Mouse (Mus musculus): ENCODE measurements around the gene Pmepa1. TPM values are rescaled to one million over a fixed set of nuclear protein-coding genes. Genes with fewer than 3 reads are reported as not detected.
A peak's percentile ranks its signal among the peaks of the same experiment; 100 is the strongest.

Pmepa1 gene
- polyA plus RNA-seq, 1 experiment from 2014 or later = 5.6 TPM

DNA sequence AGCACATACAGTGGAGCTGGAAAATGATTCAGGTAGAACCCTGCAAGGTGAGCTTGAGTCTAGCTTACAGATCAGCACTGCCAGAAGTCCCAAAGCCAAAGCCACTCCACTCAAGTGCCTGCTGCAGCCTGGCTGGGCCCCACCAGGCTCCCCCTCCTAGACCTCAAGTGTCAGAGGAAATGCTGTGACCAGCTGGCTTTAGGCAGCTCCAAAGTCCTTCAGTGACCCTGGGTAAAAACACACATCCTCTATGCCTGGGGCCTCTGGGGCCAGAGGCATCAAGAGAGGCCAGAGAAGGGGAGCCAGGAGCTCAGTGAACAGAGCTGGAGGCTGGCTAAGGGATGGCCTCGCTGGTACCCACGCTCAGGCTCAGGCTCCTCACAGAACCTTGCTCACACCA, 25.9 kb downstream of the Pmepa1 start:
- 0 out of 2 replicates have a peak overlapping the region, but pooled peaks have one; percentile 11 for H3K9ac ChIP-seq (replicated peaks; ENCODE audit: low read depth, low read length)
- no peaks in the 10 kb centered on the region for H3K9me3 ChIP-seq (ENCODE audit: control insufficient read depth, low read length)
- H3K4me3 ChIP-seq (ENCODE audit: low read depth, low read length) = no peak overlapping the region
- no peak overlapping the region; the same call in 1 of the 2 replicates for H3K27ac ChIP-seq (ENCODE audit: low read depth, low read length)
- no peak for ATAC-seq (ENCODE audit: low read depth)
- no peak overlapping the region for H3K4me2 ChIP-seq (ENCODE audit: low read depth, low read length)
- no peaks in the 10 kb centered on the region for H3K36me3 ChIP-seq (ENCODE audit: control insufficient read depth, insufficient read depth, low read length)
- 36% methylated on average over 2 of the region's 2 CpGs for WGBS
- H3K4me1 ChIP-seq (ENCODE audit: control insufficient read depth, insufficient read depth, low read length) = peaks cover 57% of the 10 kb centered on the region
- H3K27me3 ChIP-seq (ENCODE audit: control insufficient read depth, insufficient read depth, low read length) = no peaks in the 10 kb centered on the region

DNA sequence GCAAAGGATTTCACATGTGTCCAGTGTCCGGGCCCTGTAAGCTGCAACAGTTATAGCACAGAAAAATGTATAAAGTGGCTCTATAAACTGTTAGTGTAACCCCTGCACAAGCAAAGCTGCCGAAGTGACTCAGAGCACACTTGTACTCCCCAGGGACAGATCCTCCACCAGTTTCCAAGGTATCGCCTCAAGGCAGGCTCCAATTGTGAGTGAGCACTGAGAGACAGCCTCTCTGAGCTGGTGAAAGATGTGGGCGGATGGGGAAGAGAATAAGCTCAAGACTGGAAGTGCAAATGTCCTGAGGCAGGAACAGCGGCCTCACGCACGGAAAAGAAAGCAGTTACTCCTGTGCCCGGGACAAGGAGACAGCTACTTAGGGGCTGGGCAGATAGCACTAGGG, 26.4 kb downstream of the Pmepa1 start:
- no peak overlapping the region; the same call in 1 of the 2 replicates for H3K27ac ChIP-seq (ENCODE audit: low read depth, low read length)
- ATAC-seq (ENCODE audit: low read depth) = no peak

DNA sequence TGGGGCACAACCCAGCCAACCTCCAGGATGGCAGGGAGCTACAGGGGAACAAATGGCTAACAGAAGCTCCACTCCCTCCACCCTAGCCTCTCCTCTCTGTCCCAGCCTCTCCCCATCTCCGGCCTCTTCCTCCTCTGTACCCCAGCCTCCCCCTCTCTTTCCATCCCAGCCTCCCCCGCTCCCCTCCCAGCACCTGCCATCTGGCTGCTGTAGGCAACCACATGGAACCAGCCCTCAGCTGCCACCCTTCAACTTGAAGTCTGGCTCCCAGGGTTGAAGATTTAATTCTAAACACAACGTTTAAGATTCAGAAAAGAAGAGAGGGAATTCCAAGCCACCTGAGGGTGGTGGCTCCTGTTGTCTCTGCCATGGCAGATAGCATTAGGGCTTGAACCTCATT, 26.9 kb downstream of the Pmepa1 start:
- H3K36me3 ChIP-seq (ENCODE audit: control insufficient read depth, insufficient read depth, low read length) = no peaks in the 10 kb centered on the region
- H3K9me3 ChIP-seq (ENCODE audit: control insufficient read depth, low read length) = no peaks in the 10 kb centered on the region
- no peak overlapping the region for H3K4me2 ChIP-seq (ENCODE audit: low read depth, low read length)
- H3K27ac ChIP-seq (ENCODE audit: low read depth, low read length) = no peak overlapping the region
- no peak overlapping the region for H3K9ac ChIP-seq (replicated peaks; ENCODE audit: low read depth, low read length)
- H3K4me1 ChIP-seq (ENCODE audit: control insufficient read depth, insufficient read depth, low read length) = peaks cover 47% of the 10 kb centered on the region
- no peak overlapping the region for H3K4me3 ChIP-seq (ENCODE audit: low read depth, low read length)
- H3K27me3 ChIP-seq (ENCODE audit: control insufficient read depth, insufficient read depth, low read length) = no peaks in the 10 kb centered on the region
- no peak for ATAC-seq (ENCODE audit: low read depth)
- 37% methylated on average over 3 of the region's 3 CpGs for WGBS

More for the DNA sequence above, 26.4 kb downstream of the Pmepa1 start:
- Histone ChIP-seq H3K4me1 (ENCODE audit: control insufficient read depth, insufficient read depth, low read length) (peaks cover 53% of the 10 kb centered on the region), H3K9me3 (ENCODE audit: control insufficient read depth, low read length) (no peaks in the 10 kb centered on the region), H3K27me3 (ENCODE audit: control insufficient read depth, insufficient read depth, low read length) (no peaks in the 10 kb centered on the region), H3K4me3 (ENCODE audit: low read depth, low read length) (no peak overlapping the region), H3K9ac (replicated peaks; ENCODE audit: low read depth, low read length) (no peak overlapping the region), H3K36me3 (ENCODE audit: control insufficient read depth, insufficient read depth, low read length) (no peaks in the 10 kb centered on the region), H3K4me2 (ENCODE audit: low read depth, low read length) (no peak overlapping the region)
- WGBS = 64% methylated on average over 8 of the region's 8 CpGs

DNA sequence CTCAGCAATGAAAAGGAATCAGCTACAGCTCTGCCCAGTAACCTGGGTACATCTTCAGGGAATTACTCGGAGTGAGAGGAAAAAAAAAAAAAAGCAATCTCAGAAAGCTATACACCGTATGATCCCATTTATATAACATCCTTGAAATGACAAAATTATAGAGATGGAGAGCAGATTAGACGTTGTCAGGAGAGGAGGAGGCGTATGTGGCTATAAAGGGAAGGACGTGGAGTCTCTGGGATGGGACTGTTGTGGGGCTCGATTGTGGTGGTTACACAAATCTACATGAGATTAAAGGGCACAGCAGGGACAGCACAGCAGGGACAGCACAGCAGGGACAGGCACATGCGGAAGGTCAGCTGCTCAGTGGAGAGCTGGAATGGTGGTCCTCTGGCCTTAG, 27.5 kb downstream of the Pmepa1 start:
- ATAC-seq (ENCODE audit: low read depth) = no peak
- H3K27me3 ChIP-seq (ENCODE audit: control insufficient read depth, insufficient read depth, low read length) = no peaks in the 10 kb centered on the region
- H3K36me3 ChIP-seq (ENCODE audit: control insufficient read depth, insufficient read depth, low read length) = no peaks in the 10 kb centered on the region
- no peak overlapping the region for H3K4me3 ChIP-seq (ENCODE audit: low read depth, low read length)
- no peaks in the 10 kb centered on the region for H3K9me3 ChIP-seq (ENCODE audit: control insufficient read depth, low read length)
- H3K4me1 ChIP-seq (ENCODE audit: control insufficient read depth, insufficient read depth, low read length) = peaks cover 42% of the 10 kb centered on the region
- H3K27ac ChIP-seq (ENCODE audit: low read depth, low read length) = no peak overlapping the region
- no peak overlapping the region for H3K9ac ChIP-seq (replicated peaks; ENCODE audit: low read depth, low read length)
- no peak overlapping the region for H3K4me2 ChIP-seq (ENCODE audit: low read depth, low read length)
- 66% methylated on average over 7 of the region's 7 CpGs for WGBS

DNA sequence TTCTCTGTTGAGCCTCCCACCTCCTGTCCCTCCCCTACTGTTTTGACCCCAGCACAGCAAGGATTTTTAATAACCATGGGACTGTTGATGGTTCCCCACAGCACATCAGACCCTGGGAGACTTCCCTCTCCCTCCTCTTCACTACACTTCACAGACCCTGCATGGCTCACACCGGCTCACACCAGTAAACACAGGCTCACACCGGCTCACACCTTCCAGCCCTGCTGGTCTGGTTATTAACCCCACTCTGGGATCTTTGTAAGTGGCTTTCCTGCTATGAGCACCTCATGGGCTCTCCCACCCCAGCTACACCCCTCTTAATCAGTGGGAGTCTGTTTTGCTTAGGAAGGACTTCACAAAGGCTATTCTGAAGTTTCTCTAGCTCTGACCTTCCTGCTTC, 28.4 kb downstream of the Pmepa1 start:
- H3K4me2 ChIP-seq (ENCODE audit: low read depth, low read length) = no peak overlapping the region
- no peak overlapping the region for H3K9ac ChIP-seq (replicated peaks; ENCODE audit: low read depth, low read length)
- no peaks in the 10 kb centered on the region for H3K36me3 ChIP-seq (ENCODE audit: control insufficient read depth, insufficient read depth, low read length)
- H3K4me3 ChIP-seq (ENCODE audit: low read depth, low read length) = no peak overlapping the region
- ATAC-seq (ENCODE audit: low read depth) = no peak
- H3K9me3 ChIP-seq (ENCODE audit: control insufficient read depth, low read length) = no peaks in the 10 kb centered on the region
- H3K4me1 ChIP-seq (ENCODE audit: control insufficient read depth, insufficient read depth, low read length) = peaks cover 42% of the 10 kb centered on the region
- H3K27ac ChIP-seq (ENCODE audit: low read depth, low read length) = no peak overlapping the region
- no peaks in the 10 kb centered on the region for H3K27me3 ChIP-seq (ENCODE audit: control insufficient read depth, insufficient read depth, low read length)
- 52% methylated on average over 2 of the region's 2 CpGs for WGBS

DNA sequence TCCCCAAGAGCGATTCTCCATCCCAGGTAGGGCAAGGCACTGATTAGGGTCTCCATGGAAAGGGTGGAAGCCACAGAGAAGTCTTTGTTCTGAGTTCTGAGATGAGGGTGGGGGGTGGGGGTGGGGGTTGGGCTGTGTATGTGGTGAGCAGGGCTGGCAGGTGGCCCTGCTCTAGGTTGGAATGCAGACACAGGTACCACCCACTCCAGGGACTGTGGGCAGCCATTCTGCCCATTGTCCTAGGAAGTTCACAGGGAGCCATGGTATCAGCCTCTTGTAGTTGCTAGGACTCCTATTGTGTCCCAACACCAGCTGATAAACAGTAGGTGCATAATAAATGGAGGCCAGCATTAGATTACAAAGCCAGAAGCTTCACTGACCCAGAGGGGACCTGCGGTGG, 29.1 kb downstream of the Pmepa1 start:
- ATAC-seq (ENCODE audit: low read depth) = no peak
- H3K4me1 ChIP-seq (ENCODE audit: control insufficient read depth, insufficient read depth, low read length) = peaks cover 41% of the 10 kb centered on the region
- no peaks in the 10 kb centered on the region for H3K36me3 ChIP-seq (ENCODE audit: control insufficient read depth, insufficient read depth, low read length)
- H3K4me2 ChIP-seq (ENCODE audit: low read depth, low read length) = no peak overlapping the region
- no peaks in the 10 kb centered on the region for H3K9me3 ChIP-seq (ENCODE audit: control insufficient read depth, low read length)
- H3K27me3 ChIP-seq (ENCODE audit: control insufficient read depth, insufficient read depth, low read length) = no peaks in the 10 kb centered on the region
- WGBS = 23% methylated on average over 2 of the region's 2 CpGs
- H3K27ac ChIP-seq (ENCODE audit: low read depth, low read length) = no peak overlapping the region
- H3K9ac ChIP-seq (replicated peaks; ENCODE audit: low read depth, low read length) = no peak overlapping the region
- no peak overlapping the region for H3K4me3 ChIP-seq (ENCODE audit: low read depth, low read length)

DNA sequence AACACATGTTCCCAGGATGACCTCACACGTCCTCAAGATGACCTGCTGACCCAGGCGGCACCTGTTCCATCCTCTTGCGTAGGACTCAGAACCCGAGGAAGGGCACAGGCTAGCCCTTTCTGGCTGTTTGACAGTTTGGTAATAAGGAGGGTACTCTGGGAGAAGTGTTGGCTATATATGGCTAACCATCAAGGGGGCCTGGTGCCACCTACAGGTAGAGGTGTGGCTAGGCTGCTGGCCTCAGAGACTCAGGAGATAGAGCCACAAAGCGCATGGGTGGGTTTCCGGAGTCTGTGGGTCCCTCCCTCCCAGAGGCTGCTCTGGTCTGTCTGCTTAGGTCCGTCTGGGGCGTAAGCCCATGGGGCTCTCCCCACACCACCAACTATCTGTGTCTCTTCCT, 29.6 kb downstream of the Pmepa1 start:
- Histone ChIP-seq H3K36me3 (ENCODE audit: control insufficient read depth, insufficient read depth, low read length) (no peaks in the 10 kb centered on the region), H3K4me3 (ENCODE audit: low read depth, low read length) (no peak overlapping the region), H3K4me2 (ENCODE audit: low read depth, low read length) (no peak overlapping the region), H3K27me3 (ENCODE audit: control insufficient read depth, insufficient read depth, low read length) (no peaks in the 10 kb centered on the region), H3K4me1 (ENCODE audit: control insufficient read depth, insufficient read depth, low read length) (peaks cover 36% of the 10 kb centered on the region), H3K9me3 (ENCODE audit: control insufficient read depth, low read length) (no peaks in the 10 kb centered on the region), H3K27ac (ENCODE audit: low read depth, low read length) (no peak overlapping the region), H3K9ac (replicated peaks; ENCODE audit: low read depth, low read length) (no peak overlapping the region)
- WGBS = 84% methylated on average over 8 of the region's 8 CpGs
- ATAC-seq (ENCODE audit: low read depth) = no peak

DNA sequence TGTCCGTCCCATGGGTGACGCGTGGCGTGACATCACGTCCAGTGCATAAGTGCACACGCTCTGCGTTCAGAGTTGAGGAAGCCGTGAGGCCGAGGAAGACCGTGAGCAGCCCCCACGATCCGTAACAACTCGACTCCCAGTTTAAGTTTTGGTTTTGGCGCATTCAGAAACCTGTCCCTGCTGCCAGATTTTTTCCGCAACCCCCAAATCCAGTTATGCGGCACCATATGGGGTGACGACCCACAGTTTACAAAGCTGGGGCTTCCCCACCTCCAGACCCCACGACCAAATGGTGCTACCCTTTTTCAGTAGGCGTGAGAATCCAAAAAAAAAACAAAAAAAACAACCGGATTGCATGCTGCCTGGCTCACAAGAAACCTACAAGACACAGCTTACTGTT, 31.1 kb downstream of the Pmepa1 start:
- Histone ChIP-seq H3K9ac (replicated peaks; ENCODE audit: low read depth, low read length) (no peak overlapping the region), H3K36me3 (ENCODE audit: control insufficient read depth, insufficient read depth, low read length) (no peaks in the 10 kb centered on the region), H3K27me3 (ENCODE audit: control insufficient read depth, insufficient read depth, low read length) (no peaks in the 10 kb centered on the region), H3K9me3 (ENCODE audit: control insufficient read depth, low read length) (no peaks in the 10 kb centered on the region), H3K4me3 (ENCODE audit: low read depth, low read length) (no peak overlapping the region), H3K27ac (ENCODE audit: low read depth, low read length) (no peak overlapping the region), H3K4me2 (ENCODE audit: low read depth, low read length) (no peak overlapping the region), H3K4me1 (ENCODE audit: control insufficient read depth, insufficient read depth, low read length) (peaks cover 34% of the 10 kb centered on the region)
- WGBS = 85% methylated on average over 20 of the region's 20 CpGs
- ATAC-seq (ENCODE audit: low read depth) = no peak

DNA sequence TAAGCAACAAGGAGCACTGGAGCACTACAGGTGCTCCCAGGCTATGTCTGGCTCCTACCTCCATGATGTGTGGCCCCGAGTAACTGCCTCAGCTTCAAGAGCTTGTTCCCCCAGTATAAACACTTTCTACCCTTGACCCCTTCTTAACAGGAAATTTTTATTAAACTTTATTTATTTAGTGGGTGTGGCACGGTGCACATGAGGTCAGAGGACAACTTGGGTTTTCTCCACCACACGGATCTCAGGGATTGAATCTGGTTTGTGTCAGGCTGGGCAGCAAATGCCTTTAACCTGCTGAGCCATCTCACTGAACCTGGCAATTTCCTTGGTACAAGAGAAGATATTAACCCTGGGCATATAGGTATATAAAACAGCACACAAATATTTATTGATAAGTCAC, 32.2 kb downstream of the Pmepa1 start:
- H3K9ac ChIP-seq (replicated peaks; ENCODE audit: low read depth, low read length) = no peak overlapping the region
- no peaks in the 10 kb centered on the region for H3K9me3 ChIP-seq (ENCODE audit: control insufficient read depth, low read length)
- H3K36me3 ChIP-seq (ENCODE audit: control insufficient read depth, insufficient read depth, low read length) = no peaks in the 10 kb centered on the region
- H3K4me2 ChIP-seq (ENCODE audit: low read depth, low read length) = no peak overlapping the region
- peaks cover 31% of the 10 kb centered on the region for H3K4me1 ChIP-seq (ENCODE audit: control insufficient read depth, insufficient read depth, low read length)
- WGBS = 80% methylated on average over 3 of the region's 3 CpGs
- ATAC-seq (ENCODE audit: low read depth) = no peak
- no peaks in the 10 kb centered on the region for H3K27me3 ChIP-seq (ENCODE audit: control insufficient read depth, insufficient read depth, low read length)
- H3K4me3 ChIP-seq (ENCODE audit: low read depth, low read length) = no peak overlapping the region
- no peak overlapping the region for H3K27ac ChIP-seq (ENCODE audit: low read depth, low read length)

DNA sequence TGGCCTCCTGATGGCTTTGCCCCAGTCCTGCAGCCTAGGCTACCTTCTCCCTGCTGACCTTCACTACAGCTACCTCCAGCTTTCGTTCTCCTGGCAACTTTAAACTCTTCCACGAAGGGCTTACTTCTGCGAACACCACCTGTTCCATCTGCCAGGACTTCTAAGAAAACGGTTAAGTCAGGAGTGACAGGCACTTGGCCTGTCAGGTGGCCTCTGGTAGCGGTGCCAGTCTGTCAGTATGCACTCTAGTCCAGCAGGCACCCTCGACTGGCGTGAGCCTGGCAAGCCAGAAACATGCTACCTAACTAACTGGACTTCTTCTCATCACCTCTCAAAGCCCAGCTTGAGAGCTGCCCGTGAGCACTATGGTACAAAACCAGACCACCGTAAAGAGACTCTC, 32.7 kb downstream of the Pmepa1 start:
- H3K4me1 ChIP-seq (ENCODE audit: control insufficient read depth, insufficient read depth, low read length) = peaks cover 35% of the 10 kb centered on the region
- H3K36me3 ChIP-seq (ENCODE audit: control insufficient read depth, insufficient read depth, low read length) = no peaks in the 10 kb centered on the region
- WGBS = 67% methylated on average over 9 of the region's 9 CpGs
- no peak overlapping the region for H3K9ac ChIP-seq (replicated peaks; ENCODE audit: low read depth, low read length)
- H3K4me3 ChIP-seq (ENCODE audit: low read depth, low read length) = no peak overlapping the region
- H3K9me3 ChIP-seq (ENCODE audit: control insufficient read depth, low read length) = no peaks in the 10 kb centered on the region
- no peaks in the 10 kb centered on the region for H3K27me3 ChIP-seq (ENCODE audit: control insufficient read depth, insufficient read depth, low read length)
- no peak overlapping the region for H3K27ac ChIP-seq (ENCODE audit: low read depth, low read length)
- no peak for ATAC-seq (ENCODE audit: low read depth)
- H3K4me2 ChIP-seq (ENCODE audit: low read depth, low read length) = no peak overlapping the region

Measured in neural tube, embryonic 14.5 days (tissue).